Mouse (Mus musculus) G1E (cell line): ENCODE measurements around the gene Baz2b. TPM values are rescaled to one million over a fixed set of nuclear protein-coding genes. Genes with fewer than 3 reads are reported as not detected.

ENCODE experiments used
- ATAC-seq: 2 replicates; pipeline ENCODE4 v1.8.0; 2016; ENCODE audit warnings: mild to moderate bottlenecking; ENCODE audit not compliant: insufficient number of reproducible peaks, poor library complexity, low FRiP score, severe bottlenecking; ENCODE audit errors: extremely low read depth
- DNase-seq: peaks from one replicate; pipeline ENCODE4 v3.0.0; 2012; ENCODE audit warnings: low spot score
- H3K27me3 ChIP-seq: 2 replicates; pipeline ENCODE4 v1.6.1; 2012; ENCODE audit warnings: mild to moderate bottlenecking, low read length, inconsistent platforms; ENCODE audit not compliant: insufficient read depth
- H3K36me3 ChIP-seq: replicated peaks from 2 replicates; pipeline ENCODE3; 2012; ENCODE audit warnings: mild to moderate bottlenecking, inconsistent platforms
- H3K4me1 ChIP-seq: 2 replicates; pipeline ENCODE4 v1.6.1; 2012; ENCODE audit warnings: low read depth, low read length, inconsistent platforms, mixed read lengths; ENCODE audit not compliant: insufficient read depth
- H3K4me3 ChIP-seq: 2 replicates; pipeline ENCODE4 v1.5.1; 2012; ENCODE audit warnings: low read depth, mild to moderate bottlenecking, inconsistent platforms, low read length, moderate library complexity, mixed read lengths
- H3K9me3 ChIP-seq: replicated peaks from 2 replicates; pipeline ENCODE4 v1.6.1; 2012; ENCODE audit warnings: inconsistent platforms
- CTCF ChIP-seq: IDR thresholded peaks from 2 replicates; pipeline ENCODE4 v1.5.1; 2012; ENCODE audit warnings: low read depth, low read length, inconsistent platforms, mixed read lengths
- GATA1 ChIP-seq: IDR thresholded peaks from 2 replicates; pipeline ENCODE4 v1.6.1; 2012; ENCODE audit warnings: borderline replicate concordance, low read length, inconsistent platforms, mixed read lengths
- GATA2 ChIP-seq: IDR thresholded peaks from 2 replicates; pipeline ENCODE4 v1.6.1; 2012; ENCODE audit warnings: low read depth, low read length, inconsistent platforms, borderline replicate concordance
- POLR2AphosphoS5 ChIP-seq: IDR thresholded peaks from 2 replicates; pipeline ENCODE4 v1.6.1; 2012; ENCODE audit warnings: low read depth, low read length, inconsistent platforms; ENCODE audit not compliant: insufficient replicate concordance
- TAL1 ChIP-seq: conservative IDR thresholded peaks from 2 replicates; pipeline ENCODE4 v1.6.1; 2012; ENCODE audit warnings: low read depth, low read length, inconsistent platforms, mixed read lengths
- polyA plus RNA-seq: library from polyadenylated mRNA; stranded (reverse); fragments of >175 nt; gene quantifications from 2 replicates; pipeline ENCODE4 v1.2.3, GENCODE M21; 2012
- total RNA-seq, 2 experiments: library from RNA; stranded (forward) in 1 of 2; stranded (reverse) in 1 of 2; fragments of 200-1000 nt in 1 of 2; fragments of >200 nt in 1 of 2; fragmentation: Nextera tagmentation in 1 of 2; gene quantifications; 2 replicates each; pipeline ENCODE4 v1.2.3; 2014 to 2017

Gene Baz2b
- total and polyA plus RNA-seq, 3 experiments: 13.2 to 104 (median 66.5) TPM

GRCm38 (mm10) chr2:60233147-60233546 lies 23.5 kb upstream of the Baz2b start:
- ATAC-seq: no peak
- DNase-seq: no peak

GRCm38 (mm10) chr2:60230361-60230760 lies 20.7 kb upstream of the Baz2b start:
- TF ChIP-seq CTCF: no peak
- TF ChIP-seq TAL1: no peak
- no peak for TF ChIP-seq GATA2
- no peak for TF ChIP-seq GATA1
- TF ChIP-seq POLR2AphosphoS5: no peak
- ATAC-seq (no peak), DNase-seq (no peak)
- Histone ChIP-seq H3K4me1 (peaks cover 25% of the 10 kb centered on the region), H3K4me3 (no peak overlapping the region), H3K36me3 (peaks cover 64% of the 10 kb centered on the region), H3K9me3 (no peaks in the 10 kb centered on the region), H3K27me3 (no peaks in the 10 kb centered on the region)

More at GRCm38 (mm10) chr2:60233147-60233546, 23.5 kb upstream of the Baz2b start:
- Histone ChIP-seq H3K4me3 (no peak overlapping the region), H3K4me1 (peaks cover 11% of the 10 kb centered on the region), H3K27me3 (no peaks in the 10 kb centered on the region), H3K36me3 (peaks cover 77% of the 10 kb centered on the region), H3K9me3 (no peaks in the 10 kb centered on the region)
- no peak for TF ChIP-seq GATA1
- TF ChIP-seq GATA2: no peak
- TF ChIP-seq CTCF: no peak
- TF ChIP-seq TAL1: no peak
- TF ChIP-seq POLR2AphosphoS5: no peak

- Histone ChIP-seq H3K9me3 (no peaks in the 10 kb centered on the region), H3K27me3 (no peaks in the 10 kb centered on the region), H3K4me3 (no peak overlapping the region), H3K4me1 (peaks cover 35% of the 10 kb centered on the region), H3K36me3 (peaks cover 53% of the 10 kb centered on the region)
- TF ChIP-seq CTCF: no peak
- no peak for TF ChIP-seq POLR2AphosphoS5
- no peak for TF ChIP-seq GATA2
- no peak for TF ChIP-seq TAL1
- TF ChIP-seq GATA1: no peak
- ATAC-seq: 0 out of 2 replicates have a peak, but pooled peaks have one; percentile 9
- no peak for DNase-seq
These were observed 18.8 kb upstream of the Baz2b start for GRCm38 (mm10) chr2:60228470-60228869.

GRCm38 (mm10) chr2:60223489-60223888 lies 13.8 kb upstream of the Baz2b start:
- H3K36me3 ChIP-seq: peaks cover 33% of the 10 kb centered on the region
- H3K27me3 ChIP-seq: no peaks in the 10 kb centered on the region
- H3K9me3 ChIP-seq: no peaks in the 10 kb centered on the region
- no peak for DNase-seq
- no peak for ATAC-seq
- peaks cover 35% of the 10 kb centered on the region for H3K4me1 ChIP-seq
- H3K4me3 ChIP-seq: no peak overlapping the region
- TF ChIP-seq CTCF: no peak
- no peak for TF ChIP-seq TAL1
- no peak for TF ChIP-seq POLR2AphosphoS5
- no peak for TF ChIP-seq GATA1
- TF ChIP-seq GATA2: no peak

GRCm38 (mm10) chr2:60221954-60222353 lies 12.3 kb upstream of the Baz2b start:
- TF ChIP-seq GATA1 (no peak), CTCF (no peak), GATA2 (no peak), POLR2AphosphoS5 (no peak), TAL1 (no peak)
- ATAC-seq (no peak), DNase-seq (no peak)
- peaks cover 36% of the 10 kb centered on the region for H3K36me3 ChIP-seq
- no peaks in the 10 kb centered on the region for H3K27me3 ChIP-seq
- H3K9me3 ChIP-seq: no peaks in the 10 kb centered on the region
- no peak overlapping the region for H3K4me3 ChIP-seq
- H3K4me1 ChIP-seq: peaks cover 32% of the 10 kb centered on the region

- Histone ChIP-seq H3K36me3 (peaks cover 37% of the 10 kb centered on the region), H3K4me1 (peaks cover 30% of the 10 kb centered on the region), H3K4me3 (no peak overlapping the region), H3K9me3 (no peaks in the 10 kb centered on the region), H3K27me3 (no peaks in the 10 kb centered on the region)
- ATAC-seq (no peak), DNase-seq (no peak)
- TF ChIP-seq POLR2AphosphoS5: no peak
- no peak for TF ChIP-seq GATA2
- TF ChIP-seq TAL1: no peak
- TF ChIP-seq CTCF: no peak
- no peak for TF ChIP-seq GATA1
These were observed 11.6 kb upstream of the Baz2b start for GRCm38 (mm10) chr2:60221236-60221635.

GRCm38 (mm10) chr2:60217620-60218019 lies 8.0 kb upstream of the Baz2b start:
- TF ChIP-seq GATA1 (no peak), TAL1 (no peak), POLR2AphosphoS5 (no peak), CTCF (no peak), GATA2 (no peak)
- peaks cover 53% of the 10 kb centered on the region for H3K36me3 ChIP-seq
- H3K4me3 ChIP-seq: no peak overlapping the region
- H3K9me3 ChIP-seq: no peaks in the 10 kb centered on the region
- ATAC-seq (no peak), DNase-seq (no peak)
- H3K4me1 ChIP-seq: peaks cover 39% of the 10 kb centered on the region
- no peaks in the 10 kb centered on the region for H3K27me3 ChIP-seq
